Mouse (Mus musculus): ENCODE measurements around the gene Glipr1l1. TPM values are rescaled to one million over a fixed set of nuclear protein-coding genes. Genes with fewer than 3 reads are reported as not detected.
A peak's percentile ranks its signal among the peaks of the same experiment; 100 is the strongest.
"Not testable (repeated sequence)": the region's sequence is repeated elsewhere in the genome, so short reads cannot be mapped to it uniquely, and the experiment has no call there.

Gene Glipr1l1
- polyA plus RNA-seq (2014; fragmentation: Nextera tagmentation; extraction: Ambion mirVana) = not detected in 2 replicates

DNA sequence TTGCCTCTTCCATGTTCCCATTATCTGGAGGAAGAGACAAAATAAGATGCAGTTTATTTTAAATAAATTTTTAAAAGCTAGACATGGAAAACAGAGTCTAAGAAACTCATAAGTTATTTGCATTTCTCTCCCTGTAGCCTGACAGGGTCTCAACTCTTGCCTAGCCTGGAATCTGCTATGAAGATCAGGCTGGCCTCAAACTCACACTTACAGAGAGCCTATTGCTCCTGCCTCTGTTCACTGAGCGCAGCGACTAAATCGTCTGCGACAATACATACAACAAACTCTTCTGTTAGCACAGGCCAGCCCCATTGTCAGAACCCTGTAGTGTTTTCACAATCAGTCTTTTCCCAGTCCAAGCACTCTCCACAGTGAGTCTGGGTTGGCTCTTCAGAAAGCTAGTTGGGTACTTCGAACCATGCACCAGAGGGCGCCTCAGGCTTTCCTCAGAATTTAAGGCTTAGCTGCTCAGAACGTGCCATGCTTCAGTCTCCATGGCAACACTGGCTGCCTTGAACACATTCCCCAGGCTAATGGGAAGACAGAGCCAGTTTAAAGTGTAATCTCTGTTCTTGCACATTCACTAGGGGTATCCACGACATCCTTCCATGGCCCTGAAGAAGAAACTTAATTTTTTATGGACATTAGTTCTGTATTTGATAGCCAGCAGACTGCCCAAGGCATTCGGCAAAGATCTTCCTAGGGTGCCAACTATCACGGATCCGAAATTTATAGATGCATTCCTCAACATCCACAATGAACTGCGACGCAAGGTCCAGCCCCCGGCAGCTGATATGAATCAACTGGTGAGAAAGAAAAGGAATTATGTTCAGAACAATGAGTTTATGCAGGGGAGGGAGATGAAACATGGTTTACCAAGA is at the start of gene Glipr1l1:
Gene Glipr1l1, plus strand, starts transcription at position 488 of the 881 bp plus-strand sequence.
- Histone ChIP-seq H3K27me3 (replicated peaks; ENCODE audit: control insufficient read depth, insufficient read depth, low read length) (no peaks in the 10 kb centered on the region), H3K9ac (ENCODE audit: low read depth, low read length) (no peak within 1 kb of the TSS), H3K36me3 (ENCODE audit: control insufficient read depth, insufficient read depth, low read length) (no peaks in the 10 kb centered on the region), H3K4me2 (ENCODE audit: low read depth, low read length) (no peak within 1 kb of the TSS), H3K27ac (replicated peaks; ENCODE audit: low read depth, low read length) (no peak within 1 kb of the TSS), H3K4me1 (ENCODE audit: control insufficient read depth, insufficient read depth, low read length) (no peaks in the 10 kb centered on the region), H3K4me3 (ENCODE audit: low read depth, low read length) (no peak within 1 kb of the TSS), H3K9me3 (ENCODE audit: control insufficient read depth, low read length) (no peaks in the 10 kb centered on the region)
- WGBS = 49% methylated on average over 14 of the region's 14 CpGs
- DNase-seq (ENCODE audit: low spot score) (peak; percentile 81), ATAC-seq (ENCODE audit: low read depth) (peak; percentile 86)

DNA sequence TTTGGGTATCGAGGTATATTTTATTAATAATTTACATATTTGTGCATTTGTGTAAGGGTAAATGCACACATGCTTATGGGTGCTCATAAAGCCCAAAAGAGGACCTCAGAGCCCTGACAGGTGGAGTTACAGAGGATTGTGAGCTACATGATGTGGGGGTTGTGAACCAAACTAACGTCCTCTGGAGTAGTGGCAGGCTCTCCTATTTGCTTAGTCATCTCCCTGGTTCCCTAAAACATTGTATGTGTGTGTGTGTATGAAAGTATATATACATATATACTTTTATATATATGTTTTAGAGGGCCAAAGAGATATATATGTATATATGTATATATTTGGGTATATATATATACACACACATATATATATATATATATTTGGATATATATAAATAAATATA is 36.4 kb upstream of the Glipr1l1 start:
- WGBS = 64% methylated on average over 2 of the region's 2 CpGs
- Histone ChIP-seq H3K4me2 (ENCODE audit: low read depth, low read length) (no peak overlapping the region), H3K9me3 (ENCODE audit: control insufficient read depth, low read length) (no peaks in the 10 kb centered on the region), H3K9ac (ENCODE audit: low read depth, low read length) (no peak overlapping the region), H3K27me3 (replicated peaks; ENCODE audit: control insufficient read depth, insufficient read depth, low read length) (no peaks in the 10 kb centered on the region), H3K36me3 (ENCODE audit: control insufficient read depth, insufficient read depth, low read length) (no peaks in the 10 kb centered on the region), H3K4me1 (ENCODE audit: control insufficient read depth, insufficient read depth, low read length) (no peaks in the 10 kb centered on the region), H3K27ac (replicated peaks; ENCODE audit: low read depth, low read length) (no peak overlapping the region), H3K4me3 (ENCODE audit: low read depth, low read length) (no peak overlapping the region)
- ATAC-seq (ENCODE audit: low read depth) (no peak), DNase-seq (ENCODE audit: low spot score) (no peak)

DNA sequence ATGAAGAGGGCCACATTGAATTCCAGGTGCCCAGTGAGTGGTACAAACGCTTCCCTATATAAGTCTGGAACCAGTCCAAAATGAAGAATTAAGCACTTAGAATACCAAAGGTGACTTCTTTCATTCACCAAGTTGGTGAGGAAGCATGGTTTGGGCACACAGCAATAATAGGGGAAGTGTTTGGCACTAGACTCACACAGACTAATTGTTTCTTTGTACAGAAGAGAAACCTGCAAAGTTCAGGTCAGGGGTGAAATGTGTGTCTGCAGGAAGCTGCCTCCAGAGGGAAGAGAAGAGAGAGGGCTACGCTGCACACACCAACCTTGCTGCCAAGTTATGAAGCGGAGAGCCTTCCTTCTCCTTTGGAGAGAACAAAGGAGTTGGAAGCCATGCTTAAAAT is 31.3 kb upstream of the Glipr1l1 start:
- not testable (repeated sequence) for H3K27me3 ChIP-seq (replicated peaks; ENCODE audit: control insufficient read depth, insufficient read depth, low read length); H3K4me2 ChIP-seq (ENCODE audit: low read depth, low read length); H3K9ac ChIP-seq (ENCODE audit: low read depth, low read length); H3K27ac ChIP-seq (replicated peaks; ENCODE audit: low read depth, low read length); H3K4me1 ChIP-seq (ENCODE audit: control insufficient read depth, insufficient read depth, low read length); DNase-seq (ENCODE audit: low spot score); H3K9me3 ChIP-seq (ENCODE audit: control insufficient read depth, low read length); H3K36me3 ChIP-seq (ENCODE audit: control insufficient read depth, insufficient read depth, low read length); H3K4me3 ChIP-seq (ENCODE audit: low read depth, low read length); ATAC-seq (ENCODE audit: low read depth)
- WGBS = 65% methylated on average over 3 of the region's 3 CpGs

DNA sequence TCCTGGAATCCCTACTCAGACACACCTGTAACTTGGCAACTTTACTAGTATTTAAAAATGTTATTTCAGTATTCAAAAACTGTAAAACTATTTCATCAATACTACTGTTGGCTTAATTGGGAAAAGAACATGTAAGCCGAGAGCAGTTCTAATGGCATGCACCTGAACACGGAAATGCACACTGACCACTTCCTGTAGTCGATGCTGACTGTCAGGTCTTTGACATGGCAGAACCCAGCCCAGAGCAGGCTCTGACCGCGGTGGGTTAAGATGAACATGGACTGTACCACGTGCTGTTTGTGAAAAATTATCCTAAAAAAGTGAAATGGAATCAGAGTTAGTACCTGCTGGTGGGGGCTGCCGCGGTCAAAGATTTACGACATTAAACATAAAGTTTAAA is 16.5 kb upstream of the Glipr1l1 start:
- 73% methylated on average over 9 of the region's 9 CpGs for WGBS
- not testable (repeated sequence) for H3K27me3 ChIP-seq (replicated peaks; ENCODE audit: control insufficient read depth, insufficient read depth, low read length); ATAC-seq (ENCODE audit: low read depth)

DNA sequence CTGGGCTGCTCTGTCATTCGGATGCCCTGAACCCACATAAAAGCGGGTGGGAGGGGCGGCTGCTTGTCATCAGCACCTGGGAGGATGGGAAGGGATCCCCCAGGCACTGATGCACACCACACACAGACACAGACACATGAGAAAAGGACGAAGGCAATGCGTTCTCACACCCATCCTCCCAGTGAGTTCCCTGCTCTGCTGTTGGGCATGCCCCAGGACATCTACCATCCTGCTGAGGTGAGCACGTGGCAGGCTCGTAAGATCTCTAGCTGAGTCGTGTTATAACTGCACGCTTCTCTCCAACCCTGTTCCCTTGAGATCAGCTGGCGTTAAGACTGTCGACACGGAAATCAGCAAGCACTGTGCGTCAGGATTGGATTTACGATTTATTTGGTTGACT is 15.7 kb upstream of the Glipr1l1 start:
- not testable (repeated sequence) for H3K27me3 ChIP-seq (replicated peaks; ENCODE audit: control insufficient read depth, insufficient read depth, low read length); H3K27ac ChIP-seq (replicated peaks; ENCODE audit: low read depth, low read length); H3K4me3 ChIP-seq (ENCODE audit: low read depth, low read length); H3K9ac ChIP-seq (ENCODE audit: low read depth, low read length); DNase-seq (ENCODE audit: low spot score); H3K4me1 ChIP-seq (ENCODE audit: control insufficient read depth, insufficient read depth, low read length); H3K9me3 ChIP-seq (ENCODE audit: control insufficient read depth, low read length); H3K36me3 ChIP-seq (ENCODE audit: control insufficient read depth, insufficient read depth, low read length); H3K4me2 ChIP-seq (ENCODE audit: low read depth, low read length); ATAC-seq (ENCODE audit: low read depth)
- 41% methylated on average over 12 of the region's 14 CpGs for WGBS

More for the DNA sequence above, 16.5 kb upstream of the Glipr1l1 start:
- not testable (repeated sequence) for H3K4me1 ChIP-seq (ENCODE audit: control insufficient read depth, insufficient read depth, low read length); DNase-seq (ENCODE audit: low spot score); H3K9ac ChIP-seq (ENCODE audit: low read depth, low read length); H3K27ac ChIP-seq (replicated peaks; ENCODE audit: low read depth, low read length); H3K4me2 ChIP-seq (ENCODE audit: low read depth, low read length); H3K9me3 ChIP-seq (ENCODE audit: control insufficient read depth, low read length); H3K36me3 ChIP-seq (ENCODE audit: control insufficient read depth, insufficient read depth, low read length); H3K4me3 ChIP-seq (ENCODE audit: low read depth, low read length)

DNA sequence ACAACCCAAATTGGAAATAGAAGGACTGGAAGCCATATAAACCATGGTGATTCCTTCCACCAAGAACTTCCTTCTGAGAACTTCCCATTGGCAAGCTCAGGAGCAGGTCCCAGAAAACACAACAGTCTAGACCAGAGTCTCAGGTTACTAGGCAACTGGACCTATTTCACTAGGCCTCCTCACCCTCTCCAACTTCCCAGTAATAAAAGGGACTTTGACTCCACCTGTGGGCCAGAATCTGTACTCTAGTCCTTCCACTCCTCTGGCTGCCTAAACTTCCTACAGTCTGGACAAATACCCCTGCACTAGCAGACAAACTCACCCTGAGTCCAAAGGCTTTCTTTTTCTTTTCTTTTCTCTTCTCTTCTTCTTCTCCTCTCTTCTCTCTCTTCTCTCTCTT is 8.8 kb upstream of the Glipr1l1 start:
- ATAC-seq (ENCODE audit: low read depth) (no peak), DNase-seq (ENCODE audit: low spot score) (no peak)
- no peak overlapping the region for H3K9ac ChIP-seq (ENCODE audit: low read depth, low read length)
- H3K27ac ChIP-seq (replicated peaks; ENCODE audit: low read depth, low read length) = no peak overlapping the region
- H3K9me3 ChIP-seq (ENCODE audit: control insufficient read depth, low read length) = no peaks in the 10 kb centered on the region
- no peak overlapping the region for H3K4me2 ChIP-seq (ENCODE audit: low read depth, low read length)
- no peaks in the 10 kb centered on the region for H3K36me3 ChIP-seq (ENCODE audit: control insufficient read depth, insufficient read depth, low read length)
- H3K27me3 ChIP-seq (replicated peaks; ENCODE audit: control insufficient read depth, insufficient read depth, low read length) = no peaks in the 10 kb centered on the region
- H3K4me3 ChIP-seq (ENCODE audit: low read depth, low read length) = no peak overlapping the region
- no peaks in the 10 kb centered on the region for H3K4me1 ChIP-seq (ENCODE audit: control insufficient read depth, insufficient read depth, low read length)

DNA sequence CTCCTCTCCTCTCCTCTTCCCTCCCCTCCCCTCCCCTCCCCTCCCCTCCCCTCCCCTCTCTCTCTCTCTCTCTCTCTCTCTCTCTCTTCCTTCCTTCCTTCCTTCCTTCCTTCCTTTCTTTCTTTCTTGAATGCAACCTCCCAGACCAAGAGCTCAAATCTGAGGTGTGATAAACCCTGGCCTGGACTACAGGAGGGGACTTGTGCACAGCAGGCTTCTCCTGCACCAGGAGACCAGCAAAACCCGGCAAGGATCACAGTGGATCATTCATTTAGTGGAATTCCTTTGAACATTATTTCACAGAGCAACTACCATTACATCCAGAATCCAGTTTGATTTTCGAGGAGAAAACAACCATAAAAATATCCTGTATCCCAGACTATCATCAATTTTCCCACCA is 8.0 kb upstream of the Glipr1l1 start:
- WGBS = 70% methylated on average over 2 of the region's 2 CpGs
- not testable (repeated sequence) for H3K9ac ChIP-seq (ENCODE audit: low read depth, low read length); ATAC-seq (ENCODE audit: low read depth); H3K9me3 ChIP-seq (ENCODE audit: control insufficient read depth, low read length); H3K36me3 ChIP-seq (ENCODE audit: control insufficient read depth, insufficient read depth, low read length); H3K4me1 ChIP-seq (ENCODE audit: control insufficient read depth, insufficient read depth, low read length); H3K27ac ChIP-seq (replicated peaks; ENCODE audit: low read depth, low read length); H3K27me3 ChIP-seq (replicated peaks; ENCODE audit: control insufficient read depth, insufficient read depth, low read length); H3K4me3 ChIP-seq (ENCODE audit: low read depth, low read length); H3K4me2 ChIP-seq (ENCODE audit: low read depth, low read length)
- peak; percentile 12 for DNase-seq (ENCODE audit: low spot score)

DNA sequence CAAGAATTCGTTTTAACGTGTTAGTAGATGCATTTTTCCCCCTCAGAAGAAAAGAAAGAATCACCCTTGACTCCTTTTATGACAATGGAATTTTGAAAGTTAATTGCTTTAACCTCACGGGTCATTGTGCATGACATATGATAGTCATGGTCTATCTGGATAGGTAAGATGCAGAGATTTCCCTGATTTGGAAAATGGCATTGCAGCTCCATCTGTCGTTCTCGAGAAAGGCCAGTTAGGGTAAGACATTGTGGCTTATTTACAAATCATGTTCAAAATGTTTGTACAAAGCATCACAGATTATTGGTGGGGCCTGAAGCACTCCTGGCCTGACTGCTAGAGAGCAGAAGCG is 570 bp downstream of the Glipr1l1 start:
- not testable (repeated sequence) for H3K4me3 ChIP-seq (ENCODE audit: low read depth, low read length); H3K4me2 ChIP-seq (ENCODE audit: low read depth, low read length); H3K36me3 ChIP-seq (ENCODE audit: control insufficient read depth, insufficient read depth, low read length); H3K27ac ChIP-seq (replicated peaks; ENCODE audit: low read depth, low read length); H3K9ac ChIP-seq (ENCODE audit: low read depth, low read length); H3K4me1 ChIP-seq (ENCODE audit: control insufficient read depth, insufficient read depth, low read length); DNase-seq (ENCODE audit: low spot score); H3K27me3 ChIP-seq (replicated peaks; ENCODE audit: control insufficient read depth, insufficient read depth, low read length); ATAC-seq (ENCODE audit: low read depth); H3K9me3 ChIP-seq (ENCODE audit: control insufficient read depth, low read length)
- 66% methylated on average over 6 of the region's 6 CpGs for WGBS

DNA sequence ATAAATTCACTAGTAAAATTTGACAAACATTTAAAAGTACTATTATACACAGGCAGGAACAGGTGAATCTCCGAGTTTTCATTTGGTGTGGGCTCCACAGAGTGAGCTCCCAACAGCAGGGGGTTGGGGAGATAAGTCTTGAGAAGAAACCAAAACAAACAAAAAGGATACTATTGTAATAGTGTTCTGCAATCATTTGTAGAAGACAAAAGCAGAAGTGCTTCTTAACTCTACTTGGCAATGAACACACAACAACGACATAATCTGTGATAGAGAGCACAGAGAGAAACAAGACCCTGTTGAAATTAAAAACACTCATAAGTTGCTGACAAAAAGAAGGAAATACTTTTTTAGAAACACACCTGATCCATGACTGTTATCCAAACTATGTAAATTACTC is 20.1 kb downstream of the Glipr1l1 start:
- DNase-seq (ENCODE audit: low spot score) (no peak), ATAC-seq (ENCODE audit: low read depth) (no peak)
- H3K27ac ChIP-seq (replicated peaks; ENCODE audit: low read depth, low read length) = no peak overlapping the region
- H3K36me3 ChIP-seq (ENCODE audit: control insufficient read depth, insufficient read depth, low read length) = no peaks in the 10 kb centered on the region
- no peak overlapping the region for H3K4me3 ChIP-seq (ENCODE audit: low read depth, low read length)
- no peaks in the 10 kb centered on the region for H3K9me3 ChIP-seq (ENCODE audit: control insufficient read depth, low read length)
- H3K4me1 ChIP-seq (ENCODE audit: control insufficient read depth, insufficient read depth, low read length) = no peaks in the 10 kb centered on the region
- 44% methylated on average over 2 of the region's 2 CpGs for WGBS
- H3K27me3 ChIP-seq (replicated peaks; ENCODE audit: control insufficient read depth, insufficient read depth, low read length) = no peaks in the 10 kb centered on the region
- H3K4me2 ChIP-seq (ENCODE audit: low read depth, low read length) = no peak overlapping the region
- H3K9ac ChIP-seq (ENCODE audit: low read depth, low read length) = no peak overlapping the region

All from embryonic facial prominence, embryonic 14.5 days (tissue).